Mouse (Mus musculus) megakaryocyte, embryonic 14.5 days (primary cell): ENCODE measurements around the gene Tat. TPM values are rescaled to one million over a fixed set of nuclear protein-coding genes. Genes with fewer than 3 reads are reported as not detected.

ENCODE experiments used
- H3K27me3 ChIP-seq: replicated peaks from 2 replicates; pipeline ENCODE3; 2012; ENCODE audit warnings: inconsistent platforms
- H3K36me3 ChIP-seq: replicated peaks from 2 replicates; pipeline ENCODE3; 2012; ENCODE audit warnings: low read length, inconsistent platforms, mixed read lengths
- H3K4me1 ChIP-seq: 2 replicates; pipeline ENCODE4 v1.6.1; 2012; ENCODE audit warnings: inconsistent platforms
- H3K4me3 ChIP-seq: replicated peaks from 2 replicates; pipeline ENCODE3; 2012; ENCODE audit warnings: moderate library complexity, mild to moderate bottlenecking, inconsistent platforms
- H3K9me3 ChIP-seq: 2 replicates; pipeline ENCODE4 v1.6.1; 2012; ENCODE audit warnings: inconsistent platforms
- FLI1 ChIP-seq: IDR thresholded peaks from 2 replicates; pipeline ENCODE4 v1.6.1; 2012; ENCODE audit warnings: low read length, inconsistent platforms, mixed read lengths
- GATA1 ChIP-seq: IDR thresholded peaks from 3 replicates; pipeline ENCODE4 v1.6.1; 2012; ENCODE audit warnings: mixed read lengths, low read length, inconsistent platforms, borderline replicate concordance
- polyA plus RNA-seq: library from polyadenylated mRNA; stranded (reverse); fragments of >175 nt; gene quantifications from 2 replicates; pipeline ENCODE4 v1.2.3, GENCODE M21; 2012; ENCODE audit warnings: low replicate concordance; ENCODE audit not compliant: insufficient read depth

Tat gene
- polyA plus RNA-seq = not detected in 2 replicates

- no peak for TF ChIP-seq GATA1
- TF ChIP-seq FLI1 = no peak
- H3K4me1 ChIP-seq = no peaks in the 10 kb centered on the region
- peaks cover 7% of the 10 kb centered on the region for H3K27me3 ChIP-seq
- H3K36me3 ChIP-seq = no peaks in the 10 kb centered on the region
- H3K9me3 ChIP-seq = no peaks in the 10 kb centered on the region
- no peak within 1 kb of the TSS for H3K4me3 ChIP-seq
Observed at GRCm38 (mm10) chr8:109990224-109990623, at the start of gene Tat. Tat (plus strand) TSS chr8:109990437.

GRCm38 (mm10) chr8:109941606-109942360, 48.5 kb upstream of the Tat start:
- Histone ChIP-seq H3K9me3 (no peaks in the 10 kb centered on the region), H3K4me3 (no peak overlapping the region), H3K27me3 (peaks cover 13% of the 10 kb centered on the region), H3K36me3 (peaks cover 40% of the 10 kb centered on the region), H3K4me1 (peaks cover 16% of the 10 kb centered on the region)
- TF ChIP-seq GATA1 (no peak), FLI1 (no peak)

GRCm38 (mm10) chr8:109945153-109945632, 45.0 kb upstream of the Tat start:
- no peaks in the 10 kb centered on the region for H3K9me3 ChIP-seq
- peaks cover 14% of the 10 kb centered on the region for H3K36me3 ChIP-seq
- peaks cover 29% of the 10 kb centered on the region for H3K4me1 ChIP-seq
- H3K4me3 ChIP-seq = no peak overlapping the region
- peaks cover 42% of the 10 kb centered on the region for H3K27me3 ChIP-seq
- TF ChIP-seq GATA1 = no peak
- no peak for TF ChIP-seq FLI1

- peaks cover 46% of the 10 kb centered on the region for H3K27me3 ChIP-seq
- TF ChIP-seq FLI1 = no peak
- H3K4me1 ChIP-seq = peaks cover 29% of the 10 kb centered on the region
- H3K9me3 ChIP-seq = no peaks in the 10 kb centered on the region
- peaks cover 9% of the 10 kb centered on the region for H3K36me3 ChIP-seq
- no peak overlapping the region for H3K4me3 ChIP-seq
Observed at GRCm38 (mm10) chr8:109945694-109946093, 44.5 kb upstream of the Tat start.

- TF ChIP-seq GATA1 (no peak), FLI1 (no peak)
- Histone ChIP-seq H3K27me3 (peaks cover 49% of the 10 kb centered on the region), H3K36me3 (peaks cover 4% of the 10 kb centered on the region), H3K9me3 (no peaks in the 10 kb centered on the region), H3K4me3 (no peak overlapping the region), H3K4me1 (peaks cover 29% of the 10 kb centered on the region)
Observed at GRCm38 (mm10) chr8:109946272-109946671, 44.0 kb upstream of the Tat start.

GRCm38 (mm10) chr8:109947447-109948284, 42.6 kb upstream of the Tat start:
- H3K4me3 ChIP-seq = peak overlapping the region; percentile 76
- H3K27me3 ChIP-seq = peaks cover 62% of the 10 kb centered on the region
- TF ChIP-seq GATA1 (no peak), FLI1 (no peak)
- peaks cover 19% of the 10 kb centered on the region for H3K4me1 ChIP-seq
- H3K9me3 ChIP-seq = no peaks in the 10 kb centered on the region
- peaks cover 3% of the 10 kb centered on the region for H3K36me3 ChIP-seq

DNA sequence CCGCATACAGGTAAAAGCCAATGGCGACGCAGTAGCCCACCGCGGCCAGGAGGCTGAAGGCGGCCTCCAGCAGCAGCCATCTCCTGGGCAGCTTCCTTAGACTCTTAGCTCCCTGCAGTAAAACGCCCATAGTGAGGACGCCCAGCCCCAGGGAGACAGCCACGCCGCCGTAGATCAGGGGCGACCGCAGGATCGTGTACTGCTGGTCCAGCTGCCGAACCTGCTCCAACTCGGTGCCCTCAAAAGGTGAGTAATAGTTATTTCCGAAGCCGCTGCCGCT, 42.0 kb upstream of the Tat start:
- H3K27me3 ChIP-seq = peaks cover 64% of the 10 kb centered on the region
- H3K9me3 ChIP-seq = no peaks in the 10 kb centered on the region
- peaks cover 18% of the 10 kb centered on the region for H3K4me1 ChIP-seq
- TF ChIP-seq FLI1 (no peak), GATA1 (no peak)
- peak overlapping the region; percentile 76 for H3K4me3 ChIP-seq
- H3K36me3 ChIP-seq = peaks cover 3% of the 10 kb centered on the region

- Histone ChIP-seq H3K4me3 (no peak overlapping the region), H3K27me3 (peaks cover 69% of the 10 kb centered on the region), H3K4me1 (peaks cover 21% of the 10 kb centered on the region), H3K36me3 (no peaks in the 10 kb centered on the region), H3K9me3 (no peaks in the 10 kb centered on the region)
- TF ChIP-seq GATA1 (no peak), FLI1 (no peak)
Observed at GRCm38 (mm10) chr8:109952171-109952570, 38.1 kb upstream of the Tat start.

DNA sequence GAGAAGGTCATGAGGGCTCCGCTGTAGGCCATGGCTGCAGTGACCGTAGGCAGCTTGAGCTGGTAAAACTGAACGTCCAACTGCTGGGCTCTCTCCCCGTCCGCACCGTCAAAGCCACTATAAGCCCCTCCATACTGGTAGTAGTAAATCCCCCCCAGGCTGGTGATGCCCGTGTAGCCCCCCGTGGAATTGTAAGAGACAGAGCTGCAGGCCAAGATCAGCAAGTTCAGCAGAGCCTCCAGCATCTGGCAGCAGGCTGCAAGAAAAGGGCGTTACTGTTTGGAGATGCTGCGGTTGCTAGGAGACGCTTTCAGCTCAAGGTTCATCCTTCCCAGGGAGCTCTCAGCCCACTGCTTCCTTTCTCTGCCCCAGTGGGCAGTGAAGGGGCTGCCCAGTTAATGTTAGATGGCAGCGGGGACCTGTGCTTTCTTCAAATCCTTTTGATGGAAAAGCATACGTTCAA, 35.7 kb upstream of the Tat start:
- Histone ChIP-seq H3K9me3 (no peaks in the 10 kb centered on the region), H3K27me3 (peaks cover 63% of the 10 kb centered on the region), H3K4me1 (peaks cover 21% of the 10 kb centered on the region), H3K4me3 (no peak overlapping the region), H3K36me3 (no peaks in the 10 kb centered on the region)
- TF ChIP-seq GATA1 = no peak
- no peak for TF ChIP-seq FLI1
